In the genomic region with DNA sequence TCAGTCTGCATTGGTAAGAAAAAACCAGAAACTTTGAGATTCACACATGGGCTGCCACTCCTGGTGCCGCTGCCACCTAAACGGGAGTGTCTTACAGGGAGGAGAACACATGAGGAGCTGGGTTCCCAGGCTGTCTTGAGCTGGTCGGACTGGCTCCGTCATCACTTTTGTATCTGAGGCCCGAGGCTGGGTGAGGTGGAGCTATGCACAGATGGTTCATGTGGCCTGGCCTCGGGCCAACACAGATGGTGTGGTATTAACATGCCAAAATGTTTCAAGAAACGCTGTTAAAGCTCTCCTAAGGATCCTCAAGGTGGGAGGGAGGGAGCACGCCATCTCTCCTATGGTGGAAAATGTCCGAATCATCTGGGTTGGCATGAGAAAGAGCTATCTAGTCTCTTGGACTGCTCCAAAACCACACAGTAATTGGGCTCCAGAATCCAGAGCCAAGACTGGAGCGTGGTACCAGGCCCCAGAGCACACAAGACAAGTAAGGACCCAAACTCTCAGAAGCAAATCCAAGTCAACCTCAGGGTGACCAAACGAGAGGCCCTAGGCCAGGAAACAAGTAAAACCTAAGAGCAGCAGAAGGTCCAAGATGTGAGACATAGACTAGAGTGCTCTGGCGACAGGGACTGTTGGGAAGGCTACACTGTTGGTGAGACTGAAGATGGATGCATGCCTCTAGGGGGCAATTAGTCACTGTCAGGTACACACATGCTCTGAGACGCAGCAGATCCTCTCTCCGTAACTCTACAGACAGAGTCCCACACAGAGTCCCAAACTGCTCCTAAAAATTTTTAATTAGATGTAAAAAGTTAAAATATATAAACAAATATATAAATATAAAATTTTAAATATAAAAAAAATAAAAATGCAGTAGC, we compare ENCODE assay signal across 8 mouse cellular contexts. TPM values are rescaled to one million over a fixed set of nuclear protein-coding genes. Genes with fewer than 3 reads are reported as not detected.
DNase-seq lines count a peak whose midpoint lies in the region; ATAC-seq and TF ChIP-seq lines count a peak whose summit lies in the region.

No protein-coding gene starts in this region.

- no peak for TF ChIP-seq CTCF in gastrocnemius, adult 2 months (IDR thresholded peaks at IDR 0.05)

- no peak for ATAC-seq in frontal cortex, adult (ENCODE audit: low TSS enrichment)
- ATAC-seq in CD4-positive, CD25-positive, alpha-beta regulatory T cell, adult 4 months: no peak

- H3K27ac ChIP-seq in gastrocnemius, adult 2 months: no peak overlapping the region

- no peak overlapping the region for H3K4me3 ChIP-seq in gastrocnemius, adult 2 months

- peak; percentile 22 to 32 for DNase-seq in frontal cortex, postnatal 10 days (ENCODE audit: low spot score in 2 of 2)
- DNase-seq in thymus, postnatal 4 days: peak; percentile 17
- DNase-seq in thymus, postnatal 10 days (ENCODE audit: low spot score in 2 of 2): no peak
- DNase-seq in gastrocnemius, adult 2 months: peak; percentile 60
- DNase-seq in left cerebral cortex, postnatal 36 days (ENCODE audit: low spot score in 2 of 2): peak; percentile 15 to 24
- no peak for DNase-seq in thymus, adult 18-20 months

- intact Hi-C loops in gastrocnemius, adult 2 months (cut with DNase I): loop anchor here (5.0 kb wide), 1 partner anchor 72 kb away; no protein-coding TSS in a partner anchor
- intact Hi-C loops in left cerebral cortex, postnatal 36 days (cut with DNase I): no loop called here

RNA-seq across cellular contexts. Expression of gene Utp6, which starts 53.3 kb away (rescaled TPM):
- total RNA-seq in gastrocnemius, adult 2 months (2021): 10 to 100 TPM; 30.2 to 31.2 TPM
- 10 to 100 TPM; 24.6 to 29.1 TPM for total RNA-seq in left cerebral cortex, postnatal 36 days (2021)
- polyA plus RNA-seq in CD4-positive, CD25-positive, alpha-beta regulatory T cell, adult 4 months (2017; shearing (Covaris generic)): 10 to 100 TPM; 39.3 to 52.3 TPM

Comparison
In these comparisons a context has a peak if more than half of its experiments do, and no peak if none do; other contexts are left out.
1. DNase-seq: peak in frontal cortex, postnatal 10 days (2 of 2), thymus, postnatal 4 days (single experiment), gastrocnemius, adult 2 months (single experiment) and left cerebral cortex, postnatal 36 days (2 of 2); none in thymus, postnatal 10 days (0 of 2) and thymus, adult 18-20 months (0 of 2).